Mouse (Mus musculus) macrophage (primary cell): ENCODE measurements around the gene Slx4. TPM values are rescaled to one million over a fixed set of nuclear protein-coding genes. Genes with fewer than 3 reads are reported as not detected.
A peak's percentile ranks its signal among the peaks of the same experiment; 100 is the strongest.
"Not testable (repeated sequence)": the region's sequence is repeated elsewhere in the genome, so short reads cannot be mapped to it uniquely, and the experiment has no call there.

Source experiments
- H3K27ac ChIP-seq: fragments of 350-480 bp; formaldehyde crosslinking; 2 replicates; pipeline ENCODE4 v1.9.0; 2021
- H3K36me3 ChIP-seq: fragments of 350-480 bp; formaldehyde crosslinking; 2 replicates; pipeline ENCODE4 v1.9.0; 2021; ENCODE audit errors: inconsistent target
- H3K4me3 ChIP-seq: fragments of 350-480 bp; formaldehyde crosslinking; 2 replicates; pipeline ENCODE4 v1.9.0; 2021; ENCODE audit errors: inconsistent target
- H3K79me2 ChIP-seq: fragments of 350-480 bp; formaldehyde crosslinking; 2 replicates; pipeline ENCODE4 v1.9.0; 2021; ENCODE audit errors: inconsistent target
- WGBS: methylation state at CpG from one replicate; pipeline ENCODE4 v1.1.7; 2026; ENCODE audit warnings: inconsistent platforms; ENCODE audit not compliant: missing documents; 5-methylcytosine and 5-hydroxymethylcytosine counted together
- polyA plus RNA-seq: library from polyadenylated mRNA; stranded (reverse); fragments of 250-400 nt; gene quantifications from 3 replicates; pipeline ENCODE4 v1.2.4, GENCODE M21; 2018; ENCODE audit warnings: inconsistent platforms

Slx4 gene
- polyA plus RNA-seq, 1 experiment from 2014 or later, result 28.0 TPM

GRCm38 (mm10) chr16:3974456-3974855 is 29.1 kb downstream of the Slx4 start:
- WGBS, result 98% methylated on average over 18 of the region's 19 CpGs
- not testable (repeated sequence) for H3K27ac ChIP-seq, H3K4me3 ChIP-seq, H3K36me3 ChIP-seq, H3K79me2 ChIP-seq

GRCm38 (mm10) chr16:3965534-3965933 is 38.0 kb downstream of the Slx4 start:
- H3K79me2 ChIP-seq, result no peaks in the 10 kb centered on the region
- no peak overlapping the region for H3K27ac ChIP-seq
- 92% methylated on average over 3 of the region's 3 CpGs for WGBS
- H3K36me3 ChIP-seq, result no peaks in the 10 kb centered on the region
- no peak overlapping the region for H3K4me3 ChIP-seq

- 84% methylated on average over 10 of the region's 10 CpGs for WGBS
- Histone ChIP-seq H3K27ac (no peak overlapping the region), H3K36me3 (no peaks in the 10 kb centered on the region), H3K4me3 (no peak overlapping the region), H3K79me2 (no peaks in the 10 kb centered on the region)
These were observed 38.6 kb downstream of the Slx4 start for GRCm38 (mm10) chr16:3964990-3965389.

- peak overlapping the region; percentile 76 for H3K27ac ChIP-seq
- 0 out of 2 replicates have a peak, but pooled peaks cover 3% of the 10 kb centered on the region for H3K36me3 ChIP-seq
- peaks cover 16% of the 10 kb centered on the region for H3K79me2 ChIP-seq
- WGBS, result 45% methylated on average over 2 of the region's 2 CpGs
- H3K4me3 ChIP-seq, result peak overlapping the region; percentile 27
These were observed 44.3 kb downstream of the Slx4 start for GRCm38 (mm10) chr16:3959261-3959660.

GRCm38 (mm10) chr16:3956369-3956768 is 47.2 kb downstream of the Slx4 start:
- no peak overlapping the region for H3K4me3 ChIP-seq
- H3K36me3 ChIP-seq, result 0 out of 2 replicates have a peak, but pooled peaks cover 14% of the 10 kb centered on the region
- 80% methylated on average over 6 of the region's 6 CpGs for WGBS
- H3K27ac ChIP-seq, result peak overlapping the region; percentile 35
- peaks cover 16% of the 10 kb centered on the region for H3K79me2 ChIP-seq

GRCm38 (mm10) chr16:3951141-3951540 is 52.4 kb downstream of the Slx4 start:
- WGBS, result 81% methylated on average over 1 of the region's 1 CpGs
- H3K36me3 ChIP-seq, result peaks cover 19% of the 10 kb centered on the region; the same call in 1 of the 2 replicates
- no peaks in the 10 kb centered on the region for H3K79me2 ChIP-seq
- H3K27ac ChIP-seq, result no peak overlapping the region
- no peak overlapping the region for H3K4me3 ChIP-seq

GRCm38 (mm10) chr16:3934701-3935100 is 68.9 kb downstream of the Slx4 start:
- Histone ChIP-seq H3K79me2 (no peaks in the 10 kb centered on the region), H3K36me3 (peaks cover 9% of the 10 kb centered on the region), H3K27ac (no peak overlapping the region), H3K4me3 (no peak overlapping the region)
- WGBS, result 78% methylated on average over 4 of the region's 4 CpGs

GRCm38 (mm10) chr16:3934091-3934490 is 69.5 kb downstream of the Slx4 start:
- WGBS, result 100% methylated on average over 1 of the region's 1 CpGs
- H3K36me3 ChIP-seq, result peaks cover 9% of the 10 kb centered on the region
- no peak overlapping the region for H3K27ac ChIP-seq
- no peak overlapping the region for H3K4me3 ChIP-seq
- H3K79me2 ChIP-seq, result no peaks in the 10 kb centered on the region

- WGBS, result 66% methylated on average over 6 of the region's 6 CpGs
- peaks cover 9% of the 10 kb centered on the region for H3K36me3 ChIP-seq
- no peaks in the 10 kb centered on the region for H3K79me2 ChIP-seq
- no peak overlapping the region for H3K4me3 ChIP-seq
- no peak overlapping the region for H3K27ac ChIP-seq
These were observed 70.0 kb downstream of the Slx4 start for GRCm38 (mm10) chr16:3933536-3933935.

- Histone ChIP-seq H3K79me2 (no peaks in the 10 kb centered on the region), H3K27ac (peak overlapping the region; percentile 57), H3K36me3 (peaks cover 12% of the 10 kb centered on the region), H3K4me3 (no peak overlapping the region)
- 37% methylated on average over 7 of the region's 7 CpGs for WGBS
These were observed 74.4 kb downstream of the Slx4 start for GRCm38 (mm10) chr16:3929151-3929550.

Other genes starting within 250 kb of the Slx4 start
- gene Olfr15, start 172.9 kb downstream of the Slx4 start, polyA plus RNA-seq, result not detected in 3 replicates
- 0.63 to 0.84 TPM (median 0.82 TPM) in 3 replicates for gene Zfp174, start 156.5 kb downstream of the Slx4 start, polyA plus RNA-seq
- gene Naa60, start 131.4 kb downstream of the Slx4 start, polyA plus RNA-seq, result 62.3 to 107 TPM (median 75.6 TPM) in 3 replicates
- 4.2 to 8.0 TPM (median 6.2 TPM) in 3 replicates for gene Zfp597, start 119.2 kb downstream of the Slx4 start, polyA plus RNA-seq
- 1.2 TPM in 1 of 3 replicates, not detected in the others for gene Gm20695, start 119.1 kb downstream of the Slx4 start, polyA plus RNA-seq
- gene 1700037C18Rik, start 95.1 kb downstream of the Slx4 start, polyA plus RNA-seq, result 1.4 to 3.0 TPM (median 2.9 TPM) in 3 replicates
- 6.1 to 9.4 TPM (median 7.9 TPM) in 3 replicates for gene Cluap1, start 95.0 kb downstream of the Slx4 start, polyA plus RNA-seq
- 4.1 to 9.1 TPM (median 5.7 TPM) in 3 replicates for gene Nlrc3, start 27.1 kb downstream of the Slx4 start, polyA plus RNA-seq
- gene Dnase1, start 33.2 kb upstream of the Slx4 start, polyA plus RNA-seq, result not detected in 3 replicates
- gene Trap1, start 74.1 kb upstream of the Slx4 start, polyA plus RNA-seq, result 39.0 to 64.9 TPM (median 52.6 TPM) in 3 replicates
- 9.4 to 13.5 TPM (median 12.6 TPM) in 3 replicates for gene Crebbp, start 210.2 kb upstream of the Slx4 start, polyA plus RNA-seq